Mouse (Mus musculus) adrenal gland, adult (tissue): Measurements from ENCODE around the gene Wdr90.
A peak's percentile ranks its signal among the peaks of the same experiment; 100 is the strongest.
"Not testable (repeated sequence)": the region's sequence is repeated elsewhere in the genome, so short reads cannot be mapped to it uniquely, and the experiment has no call there.

Experiments
- DNase-seq, 2 experiments: peaks; one replicate each; pipeline ENCODE4 v3.0.0; 2022 to 2023; ENCODE audit warnings: low spot score in 1 of 2; ENCODE audit not compliant: inconsistent age in 2 of 2

Wdr90 gene

DNA sequence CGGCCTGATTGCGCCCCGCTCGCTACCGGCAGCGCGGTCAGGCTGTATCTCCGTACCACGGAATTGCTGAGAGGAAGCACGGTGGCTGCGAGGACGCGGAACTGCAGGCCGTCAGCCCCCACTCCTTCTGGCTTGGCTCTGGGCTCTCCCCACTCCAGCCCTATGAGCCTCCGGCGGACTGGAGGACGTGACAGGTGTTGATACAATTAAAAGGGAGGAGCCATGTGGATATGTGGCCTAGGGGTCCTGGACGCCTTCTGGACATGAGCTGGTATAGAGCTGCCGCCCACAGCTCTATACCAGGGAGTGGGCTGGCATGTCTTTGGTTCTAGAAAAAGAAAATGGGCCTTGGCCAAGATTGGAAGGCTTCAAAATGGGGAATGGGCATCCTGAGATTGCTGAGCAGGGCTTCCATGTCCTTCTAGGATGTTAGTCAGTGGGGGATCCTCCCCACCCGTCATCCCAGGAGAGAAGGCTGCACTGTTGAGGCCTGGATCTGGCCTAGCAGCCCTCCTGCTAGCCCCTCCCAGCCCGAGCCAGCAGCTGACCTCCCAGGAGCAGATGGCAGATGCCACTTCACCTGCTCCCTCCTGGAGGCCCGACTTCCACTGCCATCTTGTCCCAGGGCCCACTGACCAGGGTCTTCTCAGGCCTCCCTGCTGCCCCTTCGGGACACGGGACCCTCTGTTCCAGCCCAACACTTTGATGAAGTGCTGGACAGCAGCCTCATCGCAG is 51.5 kb downstream of the Wdr90 start:
- DNase-seq = peak; percentile 44 to 64

DNA sequence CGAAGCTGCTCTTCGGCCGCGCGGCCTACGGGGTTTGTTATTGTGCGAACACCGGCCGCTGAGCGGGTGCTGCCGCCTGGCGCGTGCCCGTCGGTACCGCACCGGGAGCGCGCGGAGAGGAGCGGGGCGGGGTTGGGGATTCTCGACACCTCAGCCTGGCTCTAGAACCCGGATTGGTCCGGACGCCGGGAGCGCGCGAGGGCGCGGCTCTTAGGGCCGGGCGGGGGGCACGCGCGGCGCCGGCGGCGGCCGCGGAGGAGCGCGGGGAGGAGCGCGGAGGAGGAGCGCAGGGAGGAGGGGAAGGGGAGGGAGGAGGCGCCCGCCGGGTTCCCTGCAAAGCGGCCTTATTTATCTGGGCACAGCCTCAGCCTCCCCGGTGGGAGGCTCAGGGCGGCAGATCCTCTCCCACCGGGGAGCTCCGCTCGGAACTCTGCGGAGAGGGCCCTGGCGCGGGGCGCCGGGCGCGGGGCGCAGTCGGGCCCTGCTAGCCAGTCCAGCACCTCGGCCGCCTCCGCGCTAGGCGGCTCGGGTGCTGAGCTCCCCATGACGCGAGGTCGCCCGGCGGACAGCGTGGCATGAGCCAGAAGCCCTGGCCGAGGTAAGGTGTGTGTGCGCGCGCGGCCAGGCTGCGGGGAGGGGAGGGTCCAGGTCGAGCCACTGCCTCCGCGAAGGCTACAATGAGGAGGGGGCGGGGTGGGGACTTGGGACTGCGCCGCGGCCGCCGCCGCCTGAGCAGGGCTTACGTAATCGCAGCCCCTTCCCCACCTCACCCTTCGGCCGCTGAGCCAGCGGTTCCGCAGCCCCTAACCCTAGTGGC is 52.3 kb downstream of the Wdr90 start, which contains the start of gene Fbxl16:
Gene Fbxl16, plus strand, starts transcription at position 297 of the 817 bp plus-strand sequence.
- DNase-seq = peak; percentile 93 to 95

DNA sequence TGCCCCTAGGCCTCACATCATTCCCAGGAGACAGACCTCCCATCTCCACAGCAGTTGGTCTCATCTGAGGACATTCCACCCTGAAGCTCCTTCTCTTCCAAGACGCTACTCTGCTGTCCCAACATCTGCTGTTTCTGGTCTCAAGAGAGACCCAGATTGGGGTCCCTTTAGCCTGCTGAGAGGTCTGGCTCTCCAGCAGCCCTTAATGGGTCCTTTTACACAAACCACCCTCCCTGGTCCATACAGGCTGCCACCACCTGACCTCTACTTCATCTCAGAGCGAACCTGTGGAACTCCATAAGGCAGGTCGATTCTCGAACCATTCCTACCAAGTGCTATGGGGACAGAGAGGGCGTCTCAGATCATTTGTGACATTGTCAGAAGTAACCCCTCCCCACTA is 53.3 kb downstream of the Wdr90 start:
- no peak for DNase-seq

DNA sequence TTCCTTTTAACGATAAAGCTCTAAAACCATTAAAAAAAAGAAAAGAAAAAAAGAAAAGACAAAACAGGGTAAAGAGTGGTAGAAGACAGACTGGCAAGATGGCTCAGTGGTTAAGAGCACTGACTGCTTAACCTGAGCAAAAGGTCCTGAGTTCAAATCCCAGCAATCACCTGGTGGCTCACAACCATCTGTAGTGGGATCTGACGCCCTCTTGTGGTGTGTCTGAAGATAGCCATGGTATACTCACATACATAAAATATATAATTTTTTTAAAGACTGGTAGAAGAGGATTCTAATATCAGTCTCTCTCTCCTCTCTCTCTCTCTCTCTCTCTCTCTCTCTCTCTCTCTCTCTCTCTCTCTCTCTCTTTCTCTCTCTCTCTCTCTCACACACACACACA is 53.8 kb downstream of the Wdr90 start:
- DNase-seq = not testable (repeated sequence)

DNA sequence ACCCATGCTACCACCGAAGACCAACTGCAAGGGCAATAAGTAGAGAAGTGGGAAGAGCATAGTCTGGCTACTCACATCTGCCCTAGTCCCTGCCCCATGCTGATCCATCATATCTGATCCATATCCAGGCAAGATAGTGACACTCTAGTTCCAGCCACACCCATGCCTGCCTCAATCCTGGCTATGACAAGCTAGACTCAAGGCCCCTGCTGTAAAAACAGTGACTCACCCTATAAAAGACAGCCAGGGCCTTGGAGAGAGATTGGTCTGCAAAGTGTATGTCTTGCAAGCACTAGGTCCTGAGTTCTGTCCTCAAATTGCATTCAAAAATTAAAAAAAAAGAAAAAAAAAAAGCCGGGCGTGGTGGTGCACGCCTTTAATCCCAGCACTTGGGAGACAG is 54.8 kb downstream of the Wdr90 start:
- peak; percentile 69 to 86 for DNase-seq

DNA sequence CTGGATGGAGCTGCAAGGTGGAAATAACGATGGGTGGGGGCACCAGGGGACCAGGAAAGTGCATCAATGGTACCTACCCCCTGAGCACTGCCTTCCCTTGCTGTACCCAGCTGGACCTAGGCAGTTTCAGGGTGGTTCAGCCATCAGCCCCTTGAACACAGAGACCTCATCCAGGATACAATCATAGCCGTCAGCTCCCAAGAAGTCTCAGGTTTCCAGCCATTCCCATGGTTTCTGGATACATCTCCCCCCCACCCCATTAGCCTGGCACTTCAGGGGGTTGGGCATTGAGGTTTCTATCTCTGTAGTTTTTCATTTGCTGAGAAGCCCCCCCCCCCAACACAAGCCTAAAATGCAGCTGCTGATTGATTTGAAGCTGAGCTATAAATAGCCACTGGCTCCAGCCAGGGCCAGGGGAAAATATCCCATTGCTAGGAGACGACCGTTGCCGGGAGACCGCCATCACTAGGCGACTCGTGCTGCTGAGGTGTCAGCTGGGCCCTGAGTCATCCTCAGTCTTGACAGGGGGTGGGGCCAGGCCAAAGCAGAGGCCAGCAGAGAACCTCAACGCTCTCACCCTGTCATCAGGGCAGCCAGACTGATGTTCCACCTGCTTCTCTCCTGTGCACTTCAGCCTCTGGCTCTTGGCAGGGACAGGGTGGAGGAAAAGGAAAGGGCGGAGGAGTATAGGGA is 58.3 kb downstream of the Wdr90 start:
- peak; percentile 87 to 93 for DNase-seq

DNA sequence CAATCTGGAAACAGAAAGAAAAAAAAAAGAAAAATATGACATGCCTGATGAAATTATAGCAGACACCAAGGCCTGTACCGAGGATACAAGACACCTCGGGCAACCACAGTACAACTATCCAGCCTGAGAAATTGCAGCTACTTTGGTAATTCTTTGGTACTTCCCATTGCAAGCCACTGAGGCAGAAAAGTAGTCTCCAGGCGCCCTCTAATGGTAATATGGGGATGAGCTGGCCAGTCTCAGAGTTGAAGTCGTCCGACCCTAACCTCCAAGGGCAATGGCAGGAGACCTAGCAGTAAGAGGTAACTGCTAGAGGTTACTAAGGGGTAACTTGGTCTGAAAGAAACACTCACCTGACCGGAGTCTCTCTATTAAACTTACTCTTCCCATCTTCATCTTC is 60.3 kb downstream of the Wdr90 start:
- peak; percentile 70 to 91 for DNase-seq

DNA sequence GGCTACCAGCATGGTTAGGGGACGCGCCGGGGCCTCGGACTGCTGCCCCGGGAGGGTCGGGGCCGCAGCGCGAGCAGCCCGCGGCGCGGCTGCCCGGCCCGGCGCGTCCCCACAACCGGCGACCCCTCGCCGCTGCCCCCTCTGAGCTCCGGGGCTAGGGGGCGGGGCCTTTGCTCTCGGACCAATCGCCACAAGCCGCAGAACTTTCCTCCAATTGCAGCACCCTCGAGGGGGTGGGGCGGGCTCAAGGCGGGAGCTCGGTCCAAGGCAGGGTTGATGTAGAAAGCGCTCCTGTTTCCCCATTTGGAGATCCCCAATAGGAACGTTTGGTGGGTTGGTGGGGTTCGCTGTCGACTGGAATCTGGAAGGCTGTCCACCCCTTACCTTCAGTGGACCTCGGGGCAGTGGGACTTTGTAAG is 64.3 kb downstream of the Wdr90 start, which contains the start of gene Metrn:
Gene Metrn, minus strand, starts transcription at position 186 of the 419 bp plus-strand sequence.
- DNase-seq = peak; percentile 90 to 95

DNA sequence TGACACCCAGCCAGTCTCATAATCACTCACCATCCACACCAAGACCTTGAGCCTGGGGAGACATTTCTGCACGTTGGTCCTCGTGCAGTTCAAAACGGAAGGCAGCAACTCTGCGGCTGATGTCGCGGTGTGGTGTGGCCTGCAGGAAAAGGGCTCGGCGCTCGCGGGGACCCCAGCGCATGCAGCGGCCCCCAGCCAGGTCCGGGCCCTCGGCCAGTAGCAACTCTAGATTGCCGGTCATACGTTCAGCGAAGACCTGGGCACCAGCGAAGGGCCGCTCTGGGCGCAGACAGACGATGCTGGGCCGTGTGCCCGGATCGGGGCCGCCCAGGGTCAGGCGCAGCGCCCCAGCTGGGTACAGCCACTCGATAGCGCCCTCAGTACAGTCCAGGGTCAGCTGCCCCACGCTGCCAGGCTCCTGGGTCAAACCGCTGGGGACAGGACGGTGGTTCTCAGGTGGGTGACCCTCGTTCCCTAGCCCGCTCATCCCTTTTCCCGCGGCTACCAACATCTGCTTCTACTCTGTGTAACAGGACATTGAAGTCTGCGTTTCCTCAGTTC is 65.0 kb downstream of the Wdr90 start:
- DNase-seq = peak; percentile 59 to 79

DNA sequence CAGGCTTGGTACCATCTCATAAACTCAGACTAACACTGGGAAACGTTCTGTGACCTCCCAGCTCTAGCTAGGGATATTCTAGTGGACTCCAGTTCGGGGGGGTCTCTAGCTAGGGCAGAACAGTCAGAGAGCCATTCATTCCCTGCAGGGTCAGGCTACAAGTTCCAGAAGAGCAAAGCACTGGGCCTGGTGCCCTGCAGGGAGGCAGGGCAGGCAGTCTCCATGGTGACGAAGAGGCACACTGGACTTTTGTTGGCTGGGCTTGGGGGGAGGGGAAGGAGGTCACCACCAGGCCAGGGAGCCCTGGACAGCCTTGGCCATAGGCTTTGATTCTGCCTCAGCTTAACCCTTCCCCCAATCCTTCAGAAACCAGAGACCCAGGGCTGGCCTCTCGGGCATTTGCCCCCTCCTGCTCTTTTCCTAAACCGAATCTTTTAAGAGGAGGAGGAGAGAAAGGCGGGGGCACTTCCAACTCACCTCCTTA is 65.7 kb downstream of the Wdr90 start, which contains the start of gene AC134908.4:
Gene AC134908.4, minus strand, starts transcription at position 51 of the 484 bp plus-strand sequence.
- peak; percentile 52 to 60 for DNase-seq

DNA sequence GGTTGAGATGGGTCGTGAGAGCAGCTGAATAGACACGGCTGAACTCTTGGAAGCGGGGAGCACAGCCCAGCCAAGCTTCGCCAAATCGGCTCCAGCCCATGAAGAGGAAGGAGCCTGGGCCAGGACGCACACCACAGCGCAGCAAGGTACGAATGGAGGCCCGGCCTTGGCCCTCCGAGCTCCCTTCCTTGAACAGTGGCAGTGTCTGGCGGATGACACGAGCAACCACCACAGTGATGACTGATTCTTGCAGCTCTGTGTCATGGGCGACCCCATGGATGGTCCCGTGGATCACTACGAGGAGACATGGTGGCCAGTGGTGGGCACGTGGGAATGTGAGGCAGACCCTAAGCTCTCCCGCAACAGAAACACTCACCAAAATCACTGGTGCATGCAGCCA is 66.3 kb downstream of the Wdr90 start:
- no peak for DNase-seq
